Mouse (Mus musculus) left cerebral cortex, adult 8-10 months (tissue): ENCODE results near the gene Skor1. TPM values are rescaled to one million over a fixed set of nuclear protein-coding genes. Genes with fewer than 3 reads are reported as not detected.

Experiments
- DNase-seq, 2 experiments: peaks; one replicate each; pipeline ENCODE4 v3.0.0; 2022; ENCODE audit warnings: low spot score in 2 of 2
- total RNA-seq, 4 experiments: library from RNA; stranded (reverse); gene quantifications; 2 replicates each; pipeline ENCODE4 v1.2.4; 2022

Gene Skor1
- total RNA-seq, result under 1 TPM; 0.34 to 0.44 (median 0.37) TPM

DNA sequence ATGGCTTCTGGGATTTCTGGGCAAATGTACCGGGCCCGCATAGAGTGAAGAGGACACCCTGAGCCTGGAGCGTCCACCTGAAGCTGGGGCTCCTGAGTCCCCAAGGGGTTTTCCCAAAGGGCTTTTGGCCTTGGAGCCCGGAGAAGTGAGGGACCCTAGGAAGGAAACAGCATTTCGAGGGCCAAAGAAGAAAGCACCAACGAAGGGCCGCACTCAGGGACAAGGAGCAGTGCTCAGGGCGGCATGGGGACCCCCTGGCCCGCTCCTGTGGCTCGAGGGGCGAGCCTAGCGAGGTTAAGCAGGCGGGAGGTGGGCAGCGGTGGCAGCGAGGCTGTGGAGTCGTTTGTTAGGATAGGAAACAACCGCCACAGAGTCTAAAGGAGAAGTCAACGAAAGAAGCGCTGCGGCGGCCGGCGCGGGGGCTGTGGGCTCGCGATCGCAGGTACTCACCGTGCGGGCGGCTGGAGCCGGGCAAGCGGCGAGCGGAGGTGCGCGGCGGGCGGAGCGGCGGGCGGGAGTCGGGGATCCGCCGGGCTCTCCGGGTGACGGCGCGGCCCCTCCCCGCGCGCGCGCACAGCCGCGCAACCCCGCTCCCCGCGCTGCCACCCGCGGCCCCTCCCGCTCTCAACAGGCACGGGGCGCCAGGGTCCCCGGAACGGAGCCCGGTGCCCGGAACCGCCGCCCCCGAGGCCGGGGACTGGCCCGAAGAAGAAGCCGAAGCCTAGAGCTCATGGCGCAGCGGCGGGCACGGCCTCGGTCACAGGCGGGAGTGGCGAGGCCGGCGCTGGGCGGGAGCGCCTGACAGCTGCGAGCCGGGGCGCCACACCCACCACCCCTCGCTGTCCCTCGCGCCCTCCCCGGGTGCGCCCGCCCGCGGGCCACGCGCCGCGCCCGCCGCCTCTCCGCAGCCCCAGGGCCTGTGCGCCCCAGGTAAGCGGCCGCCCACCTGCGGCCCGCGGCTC is at the start of gene Skor1:
Gene Skor1 (minus strand): TSS at position 552 of the 962 bp plus-strand sequence.
- no peak for DNase-seq

DNA sequence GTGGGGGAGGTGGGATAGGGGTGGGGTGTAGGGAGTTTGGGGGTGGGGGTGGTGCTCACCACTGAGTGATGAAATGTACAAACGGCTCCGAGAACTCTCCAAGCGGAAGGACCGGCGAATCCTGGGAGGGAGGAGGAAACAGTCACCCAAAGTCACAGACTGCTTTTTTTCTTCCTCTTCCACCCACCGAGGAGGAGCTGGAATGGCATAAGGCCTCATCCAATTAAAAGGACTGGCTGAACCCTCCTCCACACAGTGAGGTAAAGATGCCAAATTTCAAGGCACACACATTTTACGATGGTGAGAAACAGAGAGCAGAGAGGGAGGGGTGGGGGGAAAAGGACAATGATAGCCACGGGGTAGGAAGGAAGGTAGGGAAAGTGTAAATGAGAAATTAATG is 48.5 kb upstream of the Skor1 start:
- no peak for DNase-seq

DNA sequence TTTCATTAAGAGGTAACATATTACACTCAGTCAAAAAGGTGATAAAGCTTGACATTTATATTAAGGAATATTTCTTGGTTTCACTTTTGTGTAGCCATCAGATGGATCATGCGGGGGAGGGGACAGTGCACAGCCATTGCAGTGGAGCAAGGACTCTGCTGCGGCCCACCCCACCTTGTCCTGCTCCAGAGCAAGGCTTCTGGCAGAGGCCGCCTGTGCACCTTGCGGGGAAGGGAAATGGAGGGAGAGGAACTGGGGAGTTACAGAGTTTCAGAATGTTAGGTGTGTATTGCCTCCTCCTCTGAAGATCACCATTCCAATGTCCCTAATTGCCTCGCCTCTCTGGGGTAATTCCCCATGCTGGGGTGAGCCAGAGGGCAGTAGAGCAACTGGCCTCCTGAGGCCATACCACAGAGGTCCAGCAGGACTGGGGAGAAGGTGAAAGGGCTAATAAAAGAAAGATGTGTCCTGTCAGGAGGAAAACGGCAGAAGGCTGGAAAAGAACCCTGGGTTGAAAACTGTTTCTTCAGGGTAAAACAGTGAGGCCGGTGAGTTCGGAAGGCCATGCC is 47.4 kb upstream of the Skor1 start:
- no peak for DNase-seq

DNA sequence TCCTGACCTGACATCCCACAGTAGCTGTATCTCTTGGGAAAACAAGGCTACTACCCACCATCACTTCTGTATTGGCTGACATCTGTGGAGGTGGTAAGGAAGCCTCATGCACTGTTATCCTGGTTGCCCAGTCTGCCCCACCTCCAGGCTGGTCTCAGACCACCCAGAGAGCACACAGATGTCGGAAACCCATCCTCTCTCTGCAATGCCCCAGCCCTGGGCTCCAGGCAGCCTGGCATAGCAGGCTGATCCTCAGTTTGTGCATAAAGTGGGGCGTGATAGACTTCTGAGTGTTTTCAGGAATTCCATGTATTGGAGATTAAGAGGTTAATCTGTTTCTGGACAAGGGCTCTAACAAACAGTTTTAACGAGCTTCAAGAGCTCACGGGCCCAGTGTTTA is 46.8 kb upstream of the Skor1 start:
- no peak for DNase-seq

DNA sequence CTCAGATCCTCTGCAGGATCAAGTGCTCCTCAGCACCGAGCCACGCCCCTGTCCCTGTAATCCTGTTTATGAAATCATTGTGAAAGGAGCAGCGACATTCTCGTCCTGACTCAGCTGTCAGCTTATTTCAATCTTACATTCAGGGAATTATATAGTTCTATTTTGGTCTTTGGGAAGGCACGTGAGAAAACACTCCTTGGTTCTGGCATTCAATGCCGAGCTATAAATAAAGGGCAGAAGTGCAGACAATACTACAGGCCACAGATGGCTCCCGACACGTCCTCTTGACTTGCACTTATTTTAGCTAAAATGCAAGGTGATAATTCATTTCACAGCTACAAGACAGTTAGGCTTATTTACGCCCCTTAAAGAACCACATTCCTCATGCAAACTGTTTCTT is 46.0 kb upstream of the Skor1 start:
- DNase-seq, result no peak

DNA sequence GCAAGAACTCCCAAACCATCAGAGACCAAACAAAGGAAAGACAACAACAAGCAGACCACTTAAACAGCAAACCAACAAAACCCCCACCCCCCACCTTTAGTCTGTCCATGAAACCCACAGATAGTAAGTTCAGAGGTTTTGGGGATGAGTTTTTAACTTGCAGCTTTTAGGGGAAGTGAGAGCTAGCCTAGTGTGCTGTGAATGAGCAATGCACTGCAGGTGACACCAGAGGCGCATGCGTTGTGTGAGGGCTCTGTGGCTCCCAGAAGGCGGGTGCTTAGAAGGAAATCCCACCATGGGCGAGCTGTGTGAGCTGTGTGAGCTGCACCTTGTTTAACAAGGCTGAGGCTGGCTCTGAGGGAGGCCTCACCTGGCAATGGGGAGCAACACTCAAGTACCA is 44.0 kb upstream of the Skor1 start:
- no peak for DNase-seq

DNA sequence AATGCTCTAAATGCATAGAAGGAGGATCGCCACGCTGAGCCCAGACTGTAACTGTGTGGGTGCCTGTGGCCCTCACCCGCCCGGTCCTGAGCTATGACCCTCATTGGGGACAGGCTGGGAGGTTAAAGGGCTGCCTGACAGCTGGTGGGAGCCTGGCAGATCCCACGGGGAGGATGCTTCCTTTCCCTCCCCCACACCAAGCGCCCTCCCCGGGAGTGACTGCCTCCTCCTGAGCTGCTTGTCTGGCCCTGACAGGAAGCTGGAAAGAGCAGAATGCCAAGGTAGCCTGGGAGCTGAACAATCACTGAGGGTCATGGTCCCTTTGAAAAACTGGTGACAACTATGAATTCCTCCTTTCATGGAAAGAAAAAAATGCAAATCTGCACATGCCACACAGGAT is 38.5 kb upstream of the Skor1 start:
- DNase-seq, result no peak

DNA sequence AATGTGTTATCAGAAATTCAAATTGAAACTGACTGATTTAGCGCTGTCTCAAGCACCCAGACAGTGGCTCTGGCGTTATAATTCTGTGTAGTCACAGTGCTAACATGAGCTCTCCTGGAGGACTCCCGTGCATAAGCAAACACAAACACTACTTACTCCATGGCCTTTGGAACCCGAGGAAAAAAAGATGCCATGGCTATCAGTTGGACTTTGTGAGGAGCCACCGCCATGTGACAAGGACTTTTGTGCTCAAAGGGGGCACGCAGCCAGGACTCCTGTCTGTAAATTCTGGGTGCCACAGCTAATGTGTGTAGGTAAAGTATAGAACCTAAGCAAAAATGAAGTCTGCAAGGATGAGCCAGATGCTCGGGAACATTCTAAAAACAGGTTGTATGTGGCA is 36.5 kb upstream of the Skor1 start:
- DNase-seq, result no peak

DNA sequence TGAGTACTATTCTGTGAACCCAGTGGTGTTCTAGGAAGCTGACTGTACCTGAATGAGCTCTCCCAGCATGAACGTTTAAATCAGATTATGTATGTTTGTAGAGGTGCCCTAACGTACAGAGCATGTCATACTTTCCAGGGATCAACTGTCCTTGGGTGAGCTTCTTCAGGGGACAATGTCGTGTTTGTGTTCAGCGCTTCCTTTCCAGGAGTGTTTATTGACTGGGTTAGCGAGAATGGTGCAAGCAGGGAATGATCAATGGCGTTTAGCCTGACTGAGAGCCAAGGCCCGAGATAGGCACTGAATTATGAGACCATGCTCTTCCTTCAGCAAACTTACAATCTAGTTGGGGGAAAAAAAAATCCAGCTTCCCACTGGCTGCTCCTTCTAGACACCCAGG is 35.1 kb upstream of the Skor1 start:
- DNase-seq, result no peak

DNA sequence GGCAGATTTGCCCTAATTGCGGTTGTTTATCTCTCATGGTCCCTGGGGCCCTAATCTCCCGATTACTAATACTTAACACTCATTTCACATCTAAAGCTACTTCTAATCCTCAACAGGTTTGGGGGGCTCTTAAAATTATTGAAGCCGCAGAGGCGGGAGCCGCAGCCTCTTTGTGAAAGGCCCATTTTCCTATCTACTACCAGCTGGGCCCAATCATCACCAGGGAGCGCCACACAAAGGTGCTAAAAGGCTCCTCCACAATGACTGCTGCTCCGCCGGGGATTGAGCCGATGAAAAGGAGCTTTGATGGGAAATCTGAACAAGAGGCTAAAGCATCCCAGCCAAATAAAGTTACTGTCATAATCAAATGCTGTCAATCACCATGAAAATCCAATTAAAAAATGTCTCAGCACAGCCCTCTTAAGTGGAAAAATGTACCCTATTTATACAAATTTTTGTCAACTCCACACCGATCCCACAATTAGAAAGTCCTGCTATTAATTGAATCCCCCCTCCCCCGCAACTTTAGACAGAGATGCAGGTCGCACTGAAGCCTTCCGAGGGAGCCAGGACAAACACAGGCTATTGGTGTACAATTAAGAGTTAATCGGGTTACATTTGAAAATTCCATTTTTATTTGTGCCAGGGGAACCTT is 33.7 kb upstream of the Skor1 start:
- DNase-seq, result no peak

DNA sequence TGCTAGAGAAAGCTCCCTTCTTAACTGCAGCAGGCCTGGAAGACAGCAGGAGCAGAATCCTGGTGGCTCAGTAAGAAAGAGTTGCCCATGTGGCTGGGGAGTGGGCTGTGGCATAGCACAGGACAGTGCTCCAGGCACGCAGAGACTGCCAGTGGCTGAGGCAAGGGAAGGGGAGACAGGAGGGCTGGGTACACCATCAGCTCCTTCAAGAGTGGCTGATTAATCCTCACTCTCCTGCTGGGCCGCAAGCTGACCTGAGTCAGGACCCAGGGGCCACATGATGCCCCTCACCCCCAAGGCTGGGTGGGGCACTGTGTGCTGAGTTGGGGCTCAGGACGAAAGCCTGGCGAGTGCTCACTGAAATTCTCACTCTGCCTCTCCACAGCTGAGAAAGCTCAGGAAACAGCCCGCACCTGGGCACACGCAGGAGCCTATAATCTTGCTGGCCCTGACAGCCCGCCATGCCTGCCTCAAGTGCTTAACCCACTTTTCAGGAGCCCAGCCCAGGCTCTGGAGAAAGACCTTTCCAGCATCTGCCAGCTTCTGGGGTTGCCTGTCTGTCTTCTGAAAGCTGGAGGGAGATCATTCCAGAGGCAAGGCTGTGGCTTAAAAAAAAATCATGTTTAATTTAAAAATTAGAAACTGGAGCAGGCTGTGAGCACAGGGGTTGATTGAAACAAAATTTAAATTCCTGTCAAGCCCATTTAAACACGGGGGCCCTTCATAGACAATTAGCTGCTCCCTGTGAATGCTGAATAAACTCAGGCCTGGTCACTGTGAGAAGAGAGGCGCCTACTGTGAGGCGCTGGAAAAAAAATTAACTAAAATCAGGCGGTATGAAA is 32.8 kb upstream of the Skor1 start:
- no peak for DNase-seq

DNA sequence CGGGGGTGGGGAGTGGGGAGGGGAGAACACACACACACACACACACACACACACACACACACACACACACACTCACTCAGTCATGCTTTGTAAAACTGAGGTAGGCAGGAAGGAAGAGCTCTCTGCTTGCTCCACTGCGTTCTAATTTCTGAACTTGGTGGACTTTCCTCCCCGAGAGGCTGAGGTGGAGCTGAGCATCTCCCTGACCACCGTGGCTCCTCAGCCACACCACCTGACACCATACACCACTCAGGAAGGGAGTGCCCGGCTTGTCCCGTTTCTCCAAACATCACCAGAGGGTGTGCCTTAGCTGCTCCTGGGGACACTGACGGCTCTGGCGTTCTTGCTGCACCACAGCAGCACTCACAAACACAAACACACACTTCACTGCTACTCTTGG is 29.5 kb upstream of the Skor1 start:
- DNase-seq, result no peak

DNA sequence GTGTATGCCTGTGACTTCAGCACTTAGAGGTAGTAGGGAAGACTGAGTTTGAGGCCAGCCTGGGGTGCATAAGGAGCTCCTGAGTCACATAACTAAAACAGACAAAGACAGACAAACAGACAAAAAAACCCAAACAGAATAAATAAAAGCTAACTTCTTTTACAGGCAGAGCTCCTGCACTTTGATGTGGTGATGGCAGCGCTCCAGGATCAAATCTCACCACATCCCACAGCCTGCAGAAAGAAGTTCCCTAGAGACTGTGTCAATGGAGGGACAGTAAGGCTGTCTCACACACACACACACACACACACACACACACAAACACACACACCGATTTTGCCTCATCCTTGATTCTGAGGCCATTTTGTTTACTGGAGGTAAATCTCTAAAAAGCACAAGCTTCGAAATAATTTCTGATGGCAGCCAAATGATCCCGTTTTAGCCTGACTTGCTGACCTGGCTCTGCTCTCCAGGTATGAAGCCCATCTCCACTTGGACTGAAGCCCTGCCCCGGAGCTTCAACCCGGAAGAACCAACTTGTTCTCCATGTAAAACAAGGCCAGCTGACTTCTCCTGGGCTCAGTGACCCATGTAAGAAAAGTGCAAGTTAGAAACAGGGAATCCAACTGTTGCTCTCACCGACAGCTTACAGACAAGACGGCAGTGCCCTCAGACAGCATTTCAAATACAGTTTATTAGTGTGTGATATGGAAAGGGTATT is 25.4 kb upstream of the Skor1 start:
- no peak for DNase-seq

DNA sequence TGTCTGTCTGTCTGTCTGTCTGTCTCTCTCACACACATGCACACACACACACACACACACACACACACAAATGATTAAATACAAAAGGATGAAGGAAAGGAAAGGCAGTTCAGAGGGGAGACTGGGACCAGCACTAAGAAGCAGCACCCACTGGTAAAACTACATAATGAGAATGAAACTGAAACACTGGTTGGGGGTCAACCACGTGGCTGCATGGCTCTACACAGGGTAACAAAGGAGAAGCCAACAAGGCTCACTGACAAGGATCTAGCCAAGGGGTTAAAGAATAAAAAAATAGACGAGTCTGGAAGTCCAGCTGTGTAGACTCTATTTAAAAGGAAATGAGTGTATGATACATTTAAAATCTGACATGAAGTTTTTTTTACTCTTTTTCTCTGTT is 23.2 kb upstream of the Skor1 start:
- no peak for DNase-seq

DNA sequence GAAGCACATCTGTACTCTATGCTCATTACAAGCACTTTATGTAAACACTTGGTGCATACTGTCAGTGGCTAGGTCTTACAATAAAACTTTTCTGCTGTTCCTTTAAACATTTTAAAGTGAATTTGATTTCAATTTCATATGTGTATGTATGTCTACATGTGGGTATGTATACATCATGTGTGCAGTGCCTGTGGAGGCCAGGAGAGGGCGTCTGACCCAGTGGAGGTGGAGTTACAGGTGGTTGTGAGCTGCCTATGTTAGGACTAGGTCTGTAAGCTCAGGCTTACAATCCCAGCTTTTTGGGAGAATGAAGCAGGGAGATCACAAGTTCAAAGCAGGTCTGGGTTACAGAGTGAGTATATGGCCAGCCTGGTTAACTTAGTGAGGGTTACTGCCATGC is 20.4 kb upstream of the Skor1 start:
- no peak for DNase-seq

DNA sequence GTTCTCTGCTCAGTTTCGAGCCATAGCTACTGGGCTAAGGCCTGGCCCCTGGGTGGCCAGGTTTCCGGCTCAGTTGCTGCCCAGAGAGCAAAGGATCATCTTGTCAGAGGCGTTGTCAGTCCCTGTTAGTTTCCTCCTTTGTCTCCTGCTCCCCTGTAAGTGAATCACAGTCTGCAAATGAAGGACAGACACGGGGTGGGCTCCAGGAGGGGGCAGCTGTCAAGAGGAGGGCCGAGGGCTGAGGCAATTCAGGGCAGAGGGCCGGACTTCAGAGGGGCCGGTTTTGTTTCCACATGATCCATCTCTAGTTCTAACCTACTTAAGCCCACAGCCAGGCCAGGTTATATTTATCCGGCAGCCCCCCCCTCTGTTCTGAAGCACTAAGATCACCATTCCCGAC is 16.3 kb upstream of the Skor1 start:
- no peak for DNase-seq

DNA sequence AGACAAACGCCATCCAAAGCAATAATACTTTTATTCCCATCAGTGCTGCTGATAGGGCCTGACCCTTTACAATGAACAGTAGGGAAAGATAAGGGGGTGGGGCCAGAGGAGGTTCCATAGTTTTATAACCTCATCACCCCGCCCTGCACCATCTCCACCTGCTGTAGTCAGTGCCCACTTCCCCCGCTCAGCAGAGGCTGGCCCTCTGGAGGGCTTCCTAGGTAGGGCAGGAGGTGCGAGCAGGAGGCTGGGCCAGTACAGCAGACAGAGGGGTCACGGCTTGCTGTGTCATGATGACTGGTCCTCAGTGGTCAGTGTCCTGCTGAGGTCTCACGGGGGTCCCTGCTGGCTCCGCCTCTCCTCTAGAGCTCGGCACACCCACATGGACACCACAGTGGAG is 15.0 kb upstream of the Skor1 start:
- DNase-seq, result no peak

DNA sequence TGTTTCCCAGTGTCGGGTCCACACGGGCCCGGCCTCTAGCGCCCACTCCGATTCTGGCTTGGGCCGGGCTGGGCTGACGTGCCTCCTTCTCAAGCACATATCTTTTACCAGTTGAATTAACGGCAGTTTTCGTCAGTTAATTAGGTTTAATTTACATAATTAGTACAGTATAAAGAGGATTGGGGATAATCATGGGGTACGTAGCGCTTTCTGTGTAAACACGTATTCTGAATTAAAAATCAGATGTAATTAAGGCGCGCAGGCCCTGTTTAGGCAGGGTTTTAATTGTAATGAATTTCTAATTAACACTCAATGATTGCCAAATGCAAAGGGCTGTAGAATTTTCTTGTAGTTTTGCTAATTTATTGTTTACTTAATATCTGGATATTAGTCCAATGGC is 3.2 kb upstream of the Skor1 start:
- DNase-seq, result no peak

DNA sequence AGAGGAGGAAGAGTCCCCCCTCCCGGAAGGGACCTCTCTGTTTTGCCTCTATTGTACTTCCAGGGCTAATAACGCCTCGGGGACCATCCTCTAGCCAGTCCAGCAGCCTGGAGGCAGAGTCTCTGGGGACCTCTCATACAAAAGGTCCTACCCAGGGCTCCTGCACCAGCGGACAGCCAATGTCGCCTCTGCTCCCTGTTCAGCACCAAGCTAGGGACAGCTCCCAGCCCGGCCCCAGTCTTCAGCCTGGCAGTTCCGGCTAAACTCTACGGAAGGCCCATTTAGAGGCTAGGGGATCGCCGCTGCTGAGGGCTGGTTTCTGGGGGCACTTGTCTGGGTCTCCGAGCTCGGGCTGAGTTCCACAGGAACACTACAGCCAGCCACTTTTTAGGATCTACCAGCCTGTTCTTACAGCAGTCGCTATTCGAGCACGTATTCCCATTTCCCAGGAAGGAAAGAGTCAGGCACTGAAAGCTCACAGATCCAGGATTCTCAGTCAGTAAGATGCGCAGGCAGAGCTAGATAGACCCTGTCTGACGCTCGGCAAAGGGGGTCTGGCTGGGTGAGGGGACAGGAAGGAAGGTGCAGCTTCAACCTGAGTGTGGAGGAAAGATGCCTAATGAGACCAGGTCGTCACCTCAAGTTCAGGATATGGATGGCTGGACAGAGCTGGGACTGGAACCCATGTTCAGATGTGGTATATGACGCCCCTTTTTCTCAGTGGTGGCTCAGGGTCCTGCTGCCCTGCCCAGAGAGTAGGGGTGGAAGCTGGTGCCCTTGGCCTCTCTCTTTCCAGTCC is 2.5 kb upstream of the Skor1 start:
- DNase-seq, result no peak
